Mouse (Mus musculus) brain, embryonic 14.5 days (tissue): Measurements from ENCODE around the gene Grb2.

Experiments used
- CTCF ChIP-seq: fragments of 200-500 bp; IDR thresholded peaks from 2 replicates; pipeline ENCODE4 v1.5.1; 2012; ENCODE audit warnings: inconsistent platforms, mild to moderate bottlenecking, moderate library complexity, borderline replicate concordance; ENCODE audit not compliant: insufficient read depth, insufficient read length; ENCODE audit errors: extremely low read depth
- POLR2A ChIP-seq: fragments of 200-500 bp; IDR thresholded peaks from 2 replicates; pipeline ENCODE4 v1.6.1; 2012; ENCODE audit warnings: mild to moderate bottlenecking, inconsistent platforms, borderline replicate concordance; ENCODE audit not compliant: poor library complexity, insufficient read depth, insufficient read length, severe bottlenecking; ENCODE audit errors: extremely low read depth

- TF ChIP-seq POLR2A (no peak), CTCF (no peak)
These were observed 26.0 kb downstream of the Grb2 start for GRCm38 (mm10) chr11:115682411-115682810.
